Mouse (Mus musculus) heart, adult 10 weeks (tissue): ENCODE results near the gene Kctd12. TPM values are rescaled to one million over a fixed set of nuclear protein-coding genes. Genes with fewer than 3 reads are reported as not detected.

Experiments used
- polyA plus RNA-seq: library from polyadenylated mRNA; stranded (reverse); fragments of 350-450 nt; fragmentation: Illumina TruSeq; extraction: RNeasy Lipid Tissue Mini Kit (QIAGEN cat#74804); gene quantifications from one replicate; pipeline ENCODE4 v1.2.3, GENCODE M21; 2014; ENCODE audit warnings: low read depth, low replicate concordance

Kctd12 gene
- 11.8 TPM for polyA plus RNA-seq

GRCm38 (mm10) chr14:102982627-102983540, at the start of gene Kctd12:
TSS of gene Kctd12 (minus strand) at chr14:102982637.

Other genes starting within 250 kb of the Kctd12 start
- gene Acod1, start 64.3 kb upstream of the Kctd12 start, polyA plus RNA-seq: not detected
- 26.4 TPM for gene Cln5, start 87.6 kb upstream of the Kctd12 start, polyA plus RNA-seq
- gene Fbxl3, start 116.9 kb upstream of the Kctd12 start, polyA plus RNA-seq: 65.7 TPM